Mouse (Mus musculus) E14TG2a.4 (cell line): ENCODE measurements at regions not wholly inside any gene's neighbourhood (a gene's known extent, or its start where the extent isn't known, plus 50 kb on each side); places are given as distances from the start of the nearest gene placed in this dataset.

Experiments used
- H3K27me3 ChIP-seq: 2 replicates; pipeline ENCODE4 v1.6.1; 2014; ENCODE audit warnings: low read length, control low read depth; ENCODE audit not compliant: insufficient read depth
- H3K36me3 ChIP-seq: 2 replicates; pipeline ENCODE4 v1.6.1; 2014; ENCODE audit warnings: low read length, control low read depth; ENCODE audit not compliant: insufficient read depth
- H3K4me1 ChIP-seq: replicated peaks from 2 replicates; pipeline ENCODE4 v1.6.1; 2014; ENCODE audit warnings: low read depth, low read length, control low read depth
- H3K4me3 ChIP-seq: replicated peaks from 2 replicates; pipeline ENCODE4 v1.5.1; 2014; ENCODE audit warnings: mild to moderate bottlenecking, low read length
- H3K9me3 ChIP-seq: 2 replicates; pipeline ENCODE4 v1.6.1; 2014; ENCODE audit warnings: low read length, control low read depth
- CTCF ChIP-seq: conservative IDR thresholded peaks from 2 replicates; pipeline ENCODE4 v1.5.1; 2014; ENCODE audit warnings: low read length
- NANOG ChIP-seq: IDR thresholded peaks from 2 replicates; pipeline ENCODE4 v1.6.1; 2014; ENCODE audit warnings: borderline replicate concordance, low read length, mixed read lengths
- POU5F1 ChIP-seq: IDR thresholded peaks from 2 replicates; pipeline ENCODE4 v1.6.1; 2014; ENCODE audit warnings: low read length, borderline replicate concordance

GRCm38 (mm10) chr1:59430886-59431486, 51.2 kb upstream of the Fzd7 start:
- TF ChIP-seq CTCF, result no peak
- TF ChIP-seq NANOG, result no peak
- no peak for TF ChIP-seq POU5F1
- Histone ChIP-seq H3K9me3 (no peaks in the 10 kb centered on the region), H3K36me3 (no peaks in the 10 kb centered on the region), H3K4me1 (peaks cover 75% of the 10 kb centered on the region), H3K4me3 (no peak overlapping the region), H3K27me3 (no peaks in the 10 kb centered on the region)
